Mouse (Mus musculus): ENCODE measurements around the gene Gusb. TPM values are rescaled to one million over a fixed set of nuclear protein-coding genes. Genes with fewer than 3 reads are reported as not detected.

Gene Gusb
- polyA plus RNA-seq, 1 experiment: 46.2 TPM

DNA sequence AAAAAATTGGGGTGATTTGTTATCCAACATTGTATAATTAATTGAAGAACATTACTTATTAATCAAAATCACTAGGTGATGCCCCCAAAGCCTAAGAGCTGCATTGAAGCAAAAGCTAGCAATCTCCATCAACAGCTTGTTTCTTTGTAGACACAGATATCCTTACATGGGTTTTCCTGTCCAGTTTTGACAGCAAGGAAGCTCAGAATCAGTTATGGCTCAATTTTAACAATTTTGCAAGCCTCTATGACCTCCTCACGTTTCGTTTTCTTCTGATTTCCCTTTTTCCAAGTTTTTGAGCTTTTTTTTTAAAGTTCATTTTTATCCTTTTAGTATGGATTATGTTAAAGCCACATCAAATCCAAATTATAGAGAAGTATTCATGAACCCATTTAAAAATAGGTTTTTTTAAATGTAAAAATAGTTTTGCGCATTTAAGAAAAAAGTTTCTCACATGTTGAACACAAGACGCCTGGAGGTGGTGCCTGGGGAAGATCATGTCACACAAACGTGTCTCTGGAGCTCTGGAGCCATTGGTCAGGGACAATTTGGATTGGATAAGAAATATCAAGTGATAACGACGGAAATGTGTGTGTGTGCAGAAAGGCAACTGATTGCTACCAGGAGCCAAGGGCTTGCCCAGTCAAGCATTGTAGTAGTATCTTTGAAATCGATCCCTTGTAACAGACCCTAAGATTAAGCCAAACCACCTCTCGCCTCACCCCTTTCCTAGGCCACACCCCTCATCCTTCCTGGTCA lies 61.9 kb downstream of the Gusb start:
- H3K27ac ChIP-seq (ENCODE audit: insufficient read depth, low read length): 0 out of 2 replicates have a peak overlapping the region, but pooled peaks have one; percentile 3
- H3K4me1 ChIP-seq (ENCODE audit: control insufficient read depth, insufficient read depth, insufficient read length): no peaks in the 10 kb centered on the region; the same call in 1 of the 2 replicates
- under 1% methylated on average over 9 of the region's 9 CpGs for WGBS
- no peak for DNase-seq (ENCODE audit: low read depth in 1 of 2, low spot score in 2 of 2)
- H3K4me3 ChIP-seq (ENCODE audit: extremely low read depth, insufficient read depth, insufficient read length): peak overlapping the region; percentile 58
- no peaks in the 10 kb centered on the region for H3K36me3 ChIP-seq (ENCODE audit: control insufficient read depth, insufficient read depth, low read length)
- no peaks in the 10 kb centered on the region for H3K27me3 ChIP-seq (ENCODE audit: control insufficient read depth, insufficient read depth, low read length)
- no peak for TF ChIP-seq CTCF (IDR thresholded peaks at IDR 0.05; ENCODE audit: extremely low read depth, insufficient read depth, insufficient read length, insufficient replicate concordance)
- no peak for TF ChIP-seq POLR2A (IDR thresholded peaks at IDR 0.05; ENCODE audit: low read depth, low read length)

GRCm38 (mm10) chr5:129940281-129940680 lies 62.6 kb downstream of the Gusb start:
- H3K27me3 ChIP-seq (ENCODE audit: control insufficient read depth, insufficient read depth, low read length): no peaks in the 10 kb centered on the region
- H3K27ac ChIP-seq (ENCODE audit: insufficient read depth, low read length): no peak overlapping the region
- 69% methylated on average over 2 of the region's 2 CpGs for WGBS
- no peak for DNase-seq (ENCODE audit: low read depth in 1 of 2, low spot score in 2 of 2)
- no peaks in the 10 kb centered on the region; the same call in 1 of the 2 replicates for H3K4me1 ChIP-seq (ENCODE audit: control insufficient read depth, insufficient read depth, insufficient read length)
- H3K36me3 ChIP-seq (ENCODE audit: control insufficient read depth, insufficient read depth, low read length): no peaks in the 10 kb centered on the region
- no peak overlapping the region for H3K4me3 ChIP-seq (ENCODE audit: extremely low read depth, insufficient read depth, insufficient read length)
- no peak for TF ChIP-seq CTCF (IDR thresholded peaks at IDR 0.05; ENCODE audit: extremely low read depth, insufficient read depth, insufficient read length, insufficient replicate concordance)
- no peak for TF ChIP-seq POLR2A (IDR thresholded peaks at IDR 0.05; ENCODE audit: low read depth, low read length)

Other genes starting within 250 kb of the Gusb start
- 13.3 and 14.2 TPM in 2 replicates for gene Psph, start 215.6 kb downstream of the Gusb start, polyA plus RNA-seq (2012; rRNA removed)
- gene Sumf2, start 156.1 kb downstream of the Gusb start, polyA plus RNA-seq (2012; rRNA removed): 9.5 and 11.5 TPM in 2 replicates
- gene Chchd2, start 115.6 kb downstream of the Gusb start, polyA plus RNA-seq (2012; rRNA removed): 274 and 522 TPM in 2 replicates
- 0.56 and 0.65 TPM in 2 replicates for gene Zbed5, start 107.3 kb downstream of the Gusb start, polyA plus RNA-seq (2012; rRNA removed)
- 0.13 and 0.14 TPM in 2 replicates for gene Phkg1, start 104.5 kb downstream of the Gusb start, polyA plus RNA-seq (2012; rRNA removed)
- 2.4 and 4.9 TPM in 2 replicates for gene Nupr1l, start 94.5 kb downstream of the Gusb start, polyA plus RNA-seq (2012; rRNA removed)
- gene Vkorc1l1, start 61.1 kb downstream of the Gusb start, polyA plus RNA-seq (2012; rRNA removed): 7.5 and 8.1 TPM in 2 replicates
- 18.0 and 22.4 TPM in 2 replicates for gene Asl, start 26.2 kb upstream of the Gusb start, polyA plus RNA-seq (2012; rRNA removed)
- 7.1 and 9.8 TPM in 2 replicates for gene Crcp, start 26.2 kb upstream of the Gusb start, polyA plus RNA-seq (2012; rRNA removed)
- 10.9 and 15.5 TPM in 2 replicates for gene Tpst1, start 70.3 kb upstream of the Gusb start, polyA plus RNA-seq (2012; rRNA removed)
- gene Kctd7, start 141.8 kb upstream of the Gusb start, polyA plus RNA-seq (2012; rRNA removed): 5.2 and 8.9 TPM in 2 replicates
- 16.4 and 17.6 TPM in 2 replicates for gene Rabgef1, start 168.7 kb upstream of the Gusb start, polyA plus RNA-seq (2012; rRNA removed)
- 18.6 and 26.9 TPM in 2 replicates for gene Tmem248, start 214.0 kb upstream of the Gusb start, polyA plus RNA-seq (2012; rRNA removed)

Data from spleen, adult 2 months (tissue).